Mouse (Mus musculus): Measurements from ENCODE around the gene Skp1a. TPM values are rescaled to one million over a fixed set of nuclear protein-coding genes. Genes with fewer than 3 reads are reported as not detected.

Gene Skp1a
- polyA plus RNA-seq, 1 experiment from 2014 or later, result 976 TPM

GRCm38 (mm10) chr11:52228722-52229448 lies 2.9 kb upstream of the Skp1a start:
- no peak for ATAC-seq (ENCODE audit: insufficient number of reproducible peaks, insufficient read depth, low FRiP score, low TSS enrichment, low read depth)
- Histone ChIP-seq H3K9me3 (no peaks in the 10 kb centered on the region), H3K36me3 (no peaks in the 10 kb centered on the region), H3K9ac (replicated peaks) (no peak overlapping the region), H3K4me2 (no peak overlapping the region), H3K27me3 (peaks cover 9% of the 10 kb centered on the region), H3K27ac (no peak overlapping the region), H3K4me3 (replicated peaks) (no peak overlapping the region), H3K4me1 (replicated peaks) (peaks cover 21% of the 10 kb centered on the region)
- WGBS, result 75% methylated on average over 7 of the region's 7 CpGs

- Histone ChIP-seq H3K27ac (peak overlapping the region; percentile 98; the same call in 1 of the 2 replicates), H3K27me3 (no peaks in the 10 kb centered on the region), H3K4me2 (peak overlapping the region; percentile 84), H3K4me1 (replicated peaks) (peaks cover 16% of the 10 kb centered on the region), H3K9me3 (no peaks in the 10 kb centered on the region), H3K9ac (replicated peaks) (peak overlapping the region; percentile 97; the same call in 1 of the 2 replicates), H3K4me3 (replicated peaks) (peak overlapping the region; percentile 95), H3K36me3 (peaks cover 3% of the 10 kb centered on the region; the same call in 1 of the 2 replicates)
- 48% methylated on average over 5 of the region's 5 CpGs for WGBS
- ATAC-seq (ENCODE audit: insufficient number of reproducible peaks, insufficient read depth, low FRiP score, low TSS enrichment, low read depth), result no peak
These were observed 1.1 kb upstream of the Skp1a start for GRCm38 (mm10) chr11:52230694-52231093.

GRCm38 (mm10) chr11:52233043-52233653 lies 1.4 kb downstream of the Skp1a start:
- peak overlapping the region; percentile 97 for H3K9ac ChIP-seq (replicated peaks)

GRCm38 (mm10) chr11:52233906-52234305 lies 2.1 kb downstream of the Skp1a start:
- Histone ChIP-seq H3K9me3 (no peaks in the 10 kb centered on the region), H3K9ac (replicated peaks) (no peak overlapping the region), H3K4me1 (replicated peaks) (peaks cover 16% of the 10 kb centered on the region), H3K4me2 (peak overlapping the region; percentile 84), H3K4me3 (replicated peaks) (no peak overlapping the region; the same call in 1 of the 2 replicates), H3K27ac (no peak overlapping the region), H3K36me3 (peaks cover 30% of the 10 kb centered on the region), H3K27me3 (no peaks in the 10 kb centered on the region)
- WGBS, result 82% methylated on average over 1 of the region's 1 CpGs
- no peak for ATAC-seq (ENCODE audit: insufficient number of reproducible peaks, insufficient read depth, low FRiP score, low TSS enrichment, low read depth)

More at GRCm38 (mm10) chr11:52233043-52233653, 1.4 kb downstream of the Skp1a start:
- Histone ChIP-seq H3K36me3 (peaks cover 22% of the 10 kb centered on the region), H3K4me1 (replicated peaks) (peaks cover 16% of the 10 kb centered on the region), H3K27me3 (no peaks in the 10 kb centered on the region), H3K9me3 (no peaks in the 10 kb centered on the region), H3K4me2 (peak overlapping the region; percentile 84), H3K27ac (no peak overlapping the region), H3K4me3 (replicated peaks) (peak overlapping the region; percentile 95)
- ATAC-seq (ENCODE audit: insufficient number of reproducible peaks, insufficient read depth, low FRiP score, low TSS enrichment, low read depth), result no peak
- 30% methylated on average over 3 of the region's 3 CpGs for WGBS

GRCm38 (mm10) chr11:52234509-52234908 lies 2.7 kb downstream of the Skp1a start:
- Histone ChIP-seq H3K27ac (no peak overlapping the region), H3K4me3 (replicated peaks) (no peak overlapping the region), H3K9me3 (no peaks in the 10 kb centered on the region), H3K4me2 (no peak overlapping the region), H3K4me1 (replicated peaks) (peaks cover 16% of the 10 kb centered on the region), H3K27me3 (no peaks in the 10 kb centered on the region), H3K36me3 (peaks cover 33% of the 10 kb centered on the region), H3K9ac (replicated peaks) (no peak overlapping the region)
- no peak for ATAC-seq (ENCODE audit: insufficient number of reproducible peaks, insufficient read depth, low FRiP score, low TSS enrichment, low read depth)

- Histone ChIP-seq H3K27ac (no peak overlapping the region), H3K9ac (replicated peaks) (no peak overlapping the region), H3K36me3 (peaks cover 76% of the 10 kb centered on the region), H3K4me2 (no peak overlapping the region), H3K4me3 (replicated peaks) (no peak overlapping the region), H3K4me1 (replicated peaks) (no peaks in the 10 kb centered on the region), H3K27me3 (no peaks in the 10 kb centered on the region), H3K9me3 (no peaks in the 10 kb centered on the region)
- no peak for ATAC-seq (ENCODE audit: insufficient number of reproducible peaks, insufficient read depth, low FRiP score, low TSS enrichment, low read depth)
- 91% methylated on average over 4 of the region's 4 CpGs for WGBS
These were observed 9.2 kb downstream of the Skp1a start for GRCm38 (mm10) chr11:52240898-52241542.

GRCm38 (mm10) chr11:52249452-52249851 lies 17.7 kb downstream of the Skp1a start:
- Histone ChIP-seq H3K27ac (no peak overlapping the region), H3K4me1 (replicated peaks) (no peaks in the 10 kb centered on the region), H3K9me3 (no peaks in the 10 kb centered on the region), H3K36me3 (peaks cover 64% of the 10 kb centered on the region), H3K27me3 (no peaks in the 10 kb centered on the region), H3K4me3 (replicated peaks) (no peak overlapping the region), H3K9ac (replicated peaks) (no peak overlapping the region), H3K4me2 (no peak overlapping the region)
- ATAC-seq (ENCODE audit: insufficient number of reproducible peaks, insufficient read depth, low FRiP score, low TSS enrichment, low read depth), result no peak
- WGBS, result 91% methylated on average over 2 of the region's 2 CpGs

- WGBS, result 79% methylated on average over 5 of the region's 5 CpGs
- no peaks in the 10 kb centered on the region for H3K4me1 ChIP-seq (replicated peaks)
- no peak for ATAC-seq (ENCODE audit: insufficient number of reproducible peaks, insufficient read depth, low FRiP score, low TSS enrichment, low read depth)
- no peak overlapping the region for H3K4me3 ChIP-seq (replicated peaks)
- no peak overlapping the region for H3K9ac ChIP-seq (replicated peaks)
- H3K9me3 ChIP-seq, result no peaks in the 10 kb centered on the region
- H3K36me3 ChIP-seq, result peaks cover 56% of the 10 kb centered on the region
- no peak overlapping the region for H3K4me2 ChIP-seq
- no peaks in the 10 kb centered on the region for H3K27me3 ChIP-seq
- no peak overlapping the region for H3K27ac ChIP-seq
These were observed 20.0 kb downstream of the Skp1a start for GRCm38 (mm10) chr11:52251770-52252169.

- H3K9me3 ChIP-seq, result no peaks in the 10 kb centered on the region
- no peaks in the 10 kb centered on the region for H3K4me1 ChIP-seq (replicated peaks)
- WGBS, result 73% methylated on average over 1 of the region's 1 CpGs
- ATAC-seq (ENCODE audit: insufficient number of reproducible peaks, insufficient read depth, low FRiP score, low TSS enrichment, low read depth), result no peak
- peaks cover 54% of the 10 kb centered on the region for H3K36me3 ChIP-seq
- H3K9ac ChIP-seq (replicated peaks), result no peak overlapping the region
- H3K27me3 ChIP-seq, result no peaks in the 10 kb centered on the region
- no peak overlapping the region for H3K4me2 ChIP-seq
- H3K4me3 ChIP-seq (replicated peaks), result no peak overlapping the region
- H3K27ac ChIP-seq, result no peak overlapping the region
These were observed 20.9 kb downstream of the Skp1a start for GRCm38 (mm10) chr11:52252692-52253091.

GRCm38 (mm10) chr11:52253674-52254375 lies 22.0 kb downstream of the Skp1a start:
- no peaks in the 10 kb centered on the region for H3K27me3 ChIP-seq
- 0 out of 2 replicates have a peak overlapping the region, but pooled peaks have one; percentile 12 for H3K27ac ChIP-seq
- H3K4me1 ChIP-seq (replicated peaks), result no peaks in the 10 kb centered on the region
- H3K4me3 ChIP-seq (replicated peaks), result no peak overlapping the region
- H3K4me2 ChIP-seq, result no peak overlapping the region
- H3K9me3 ChIP-seq, result no peaks in the 10 kb centered on the region
- peaks cover 47% of the 10 kb centered on the region for H3K36me3 ChIP-seq
- 65% methylated on average over 11 of the region's 11 CpGs for WGBS
- H3K9ac ChIP-seq (replicated peaks), result no peak overlapping the region
- no peak for ATAC-seq (ENCODE audit: insufficient number of reproducible peaks, insufficient read depth, low FRiP score, low TSS enrichment, low read depth)

- H3K4me2 ChIP-seq, result no peak overlapping the region
- no peak overlapping the region for H3K27ac ChIP-seq
- H3K27me3 ChIP-seq, result no peaks in the 10 kb centered on the region
- H3K36me3 ChIP-seq, result peaks cover 48% of the 10 kb centered on the region; the same call in 1 of the 2 replicates
- 91% methylated on average over 8 of the region's 8 CpGs for WGBS
- H3K9me3 ChIP-seq, result no peaks in the 10 kb centered on the region
- ATAC-seq (ENCODE audit: insufficient number of reproducible peaks, insufficient read depth, low FRiP score, low TSS enrichment, low read depth), result no peak
- no peak overlapping the region for H3K9ac ChIP-seq (replicated peaks)
- no peak overlapping the region for H3K4me3 ChIP-seq (replicated peaks)
- H3K4me1 ChIP-seq (replicated peaks), result peaks cover 3% of the 10 kb centered on the region
These were observed 23.3 kb downstream of the Skp1a start for GRCm38 (mm10) chr11:52255077-52255476.
